Mouse (Mus musculus) hindbrain, embryonic 14.5 days (tissue): ENCODE data around the gene C4b. TPM values are rescaled to one million over a fixed set of nuclear protein-coding genes. Genes with fewer than 3 reads are reported as not detected.
"Not testable (repeated sequence)": the region's sequence is repeated elsewhere in the genome, so short reads cannot be mapped to it uniquely, and the experiment has no call there.

ENCODE experiments used
- ATAC-seq: fragments of 200-750 bp; cut with Nextera tagmentation; 2 replicates; pipeline ENCODE4 v1.8.0; 2017; ENCODE audit warnings: moderate number of reproducible peaks, mild to moderate bottlenecking, moderate TSS enrichment, moderate library complexity; ENCODE audit not compliant: low FRiP score
- DNase-seq: peaks from one replicate; pipeline ENCODE4 v3.0.0-alpha.2; 2015; ENCODE audit warnings: low spot score
- H3K27ac ChIP-seq: fragments of 300-500 bp; sonication (generic); 2 replicates; pipeline ENCODE4 v1.5.1; 2014; ENCODE audit warnings: mild to moderate bottlenecking, moderate library complexity
- H3K27me3 ChIP-seq: fragments of 300-500 bp; sonication (generic); 2 replicates; pipeline ENCODE4 v1.6.1; 2014; ENCODE audit warnings: mild to moderate bottlenecking, low read length, mixed read lengths; ENCODE audit not compliant: control insufficient read depth, insufficient read depth
- H3K36me3 ChIP-seq: fragments of 300-500 bp; sonication (generic); replicated peaks from 2 replicates; pipeline ENCODE4 v1.6.1; 2014; ENCODE audit not compliant: control insufficient read depth, insufficient read depth
- H3K4me1 ChIP-seq: fragments of 300-500 bp; sonication (generic); replicated peaks from 2 replicates; pipeline ENCODE4 v1.6.1; 2014; ENCODE audit warnings: antibody characterized with exemption, low read length, mixed read lengths; ENCODE audit not compliant: control insufficient read depth, insufficient read depth
- H3K4me2 ChIP-seq: fragments of 300-500 bp; sonication (generic); replicated peaks from 2 replicates; pipeline ENCODE4 v1.6.1; 2014; ENCODE audit warnings: mild to moderate bottlenecking, moderate library complexity
- H3K4me3 ChIP-seq: fragments of 300-500 bp; sonication (generic); replicated peaks from 2 replicates; pipeline ENCODE4 v1.5.1; 2014; ENCODE audit warnings: mild to moderate bottlenecking, low read length
- H3K9ac ChIP-seq: fragments of 300-500 bp; sonication (generic); 2 replicates; pipeline ENCODE4 v1.6.1; 2014
- H3K9me3 ChIP-seq: fragments of 300-500 bp; sonication (generic); 2 replicates; pipeline ENCODE4 v1.6.1; 2016; ENCODE audit warnings: low read length; ENCODE audit not compliant: control insufficient read depth
- WGBS: fragments of 180-500 bp; shearing (Covaris S2); extraction: QIAGEN DNeasy Blood & Tissue Kit; methylation state at CpG from one replicate; pipeline ENCODE4 v1.1.7; 2014; 5-methylcytosine and 5-hydroxymethylcytosine counted together
- polyA plus RNA-seq: library from polyadenylated mRNA; unstranded; fragments of >200 nt; fragmentation: Nextera tagmentation; extraction: Ambion mirVana; gene quantifications from 2 replicates; pipeline ENCODE4 v1.2.1, GENCODE M21; 2014

The C4b gene
- polyA plus RNA-seq: 0.22 TPM in 1 of 2 replicates, not detected in the other

- 86% methylated on average over 7 of the region's 7 CpGs for WGBS
- H3K4me2 ChIP-seq: no peak within 1 kb of the TSS
- H3K4me1 ChIP-seq: no peaks in the 10 kb centered on the region
- H3K4me3 ChIP-seq: no peak within 1 kb of the TSS
- DNase-seq (no peak), ATAC-seq (no peak)
- H3K36me3 ChIP-seq: no peaks in the 10 kb centered on the region
- no peak within 1 kb of the TSS for H3K9ac ChIP-seq
- H3K27me3 ChIP-seq: no peaks in the 10 kb centered on the region
- no peak within 1 kb of the TSS for H3K27ac ChIP-seq
- H3K9me3 ChIP-seq: peaks cover under 1% of the 10 kb centered on the region; the same call in 1 of the 2 replicates
These were observed at the start of gene C4b for GRCm38 (mm10) chr17:34743719-34744118. C4b (minus strand) TSS chr17:34743882.

- no peaks in the 10 kb centered on the region for H3K36me3 ChIP-seq
- H3K4me1 ChIP-seq: no peaks in the 10 kb centered on the region
- DNase-seq: no peak
- H3K27ac ChIP-seq: no peak overlapping the region
- 0 out of 2 replicates have a peak, but pooled peaks cover 6% of the 10 kb centered on the region for H3K9me3 ChIP-seq
- no peak overlapping the region for H3K4me2 ChIP-seq
- no peak overlapping the region for H3K4me3 ChIP-seq
- WGBS: 81% methylated on average over 9 of the region's 9 CpGs
- H3K9ac ChIP-seq: no peak overlapping the region
- ATAC-seq: no peak
- H3K27me3 ChIP-seq: no peaks in the 10 kb centered on the region
These were observed 34.1 kb upstream of the C4b start for GRCm38 (mm10) chr17:34777680-34778325.

- Histone ChIP-seq H3K27ac (no peak overlapping the region), H3K36me3 (no peaks in the 10 kb centered on the region), H3K4me2 (no peak overlapping the region), H3K4me1 (no peaks in the 10 kb centered on the region), H3K9ac (no peak overlapping the region), H3K9me3 (no peaks in the 10 kb centered on the region), H3K27me3 (no peaks in the 10 kb centered on the region), H3K4me3 (no peak overlapping the region)
- no peak for ATAC-seq
- 84% methylated on average over 3 of the region's 3 CpGs for WGBS
- no peak for DNase-seq
These were observed 17.8 kb upstream of the C4b start for GRCm38 (mm10) chr17:34761471-34761870.

- H3K4me1 ChIP-seq: no peaks in the 10 kb centered on the region
- H3K36me3 ChIP-seq: no peaks in the 10 kb centered on the region
- no peak overlapping the region for H3K4me3 ChIP-seq
- H3K4me2 ChIP-seq: no peak overlapping the region
- 82% methylated on average over 5 of the region's 5 CpGs for WGBS
- no peak overlapping the region for H3K27ac ChIP-seq
- H3K9me3 ChIP-seq: peaks cover 7% of the 10 kb centered on the region; the same call in 1 of the 2 replicates
- H3K9ac ChIP-seq: no peak overlapping the region
- DNase-seq (no peak), ATAC-seq (no peak)
- no peaks in the 10 kb centered on the region for H3K27me3 ChIP-seq
These were observed 2.8 kb upstream of the C4b start for GRCm38 (mm10) chr17:34746531-34746930.

GRCm38 (mm10) chr17:34745166-34745565, 1.5 kb upstream of the C4b start:
- not testable (repeated sequence) for H3K27me3 ChIP-seq, H3K4me1 ChIP-seq, DNase-seq, H3K9me3 ChIP-seq, H3K27ac ChIP-seq, H3K4me2 ChIP-seq, ATAC-seq, H3K36me3 ChIP-seq, H3K9ac ChIP-seq, H3K4me3 ChIP-seq
- 91% methylated on average over 4 of the region's 4 CpGs for WGBS

GRCm38 (mm10) chr17:34744611-34745010, 929 bp upstream of the C4b start:
- not testable (repeated sequence) for H3K36me3 ChIP-seq, H3K27ac ChIP-seq, H3K9ac ChIP-seq, H3K4me2 ChIP-seq, H3K9me3 ChIP-seq, H3K27me3 ChIP-seq, DNase-seq, H3K4me1 ChIP-seq, H3K4me3 ChIP-seq, ATAC-seq
- 87% methylated on average over 6 of the region's 6 CpGs for WGBS

- WGBS: 82% methylated on average over 6 of the region's 6 CpGs
- DNase-seq: no peak
- no peak overlapping the region for H3K27ac ChIP-seq
These were observed 524 bp upstream of the C4b start for GRCm38 (mm10) chr17:34744206-34744605.

GRCm38 (mm10) chr17:34740280-34740679, 3.4 kb downstream of the C4b start:
- Histone ChIP-seq H3K4me2 (no peak overlapping the region), H3K27me3 (no peaks in the 10 kb centered on the region), H3K9ac (no peak overlapping the region), H3K27ac (no peak overlapping the region), H3K4me1 (no peaks in the 10 kb centered on the region), H3K4me3 (no peak overlapping the region), H3K9me3 (no peaks in the 10 kb centered on the region), H3K36me3 (no peaks in the 10 kb centered on the region)
- no peak for ATAC-seq
- no peak for DNase-seq
- 75% methylated on average over 4 of the region's 4 CpGs for WGBS

More at GRCm38 (mm10) chr17:34744206-34744605, 524 bp upstream of the C4b start:
- Histone ChIP-seq H3K36me3 (no peaks in the 10 kb centered on the region), H3K9ac (no peak overlapping the region), H3K27me3 (no peaks in the 10 kb centered on the region), H3K4me3 (no peak overlapping the region), H3K9me3 (peaks cover 5% of the 10 kb centered on the region; the same call in 1 of the 2 replicates), H3K4me2 (no peak overlapping the region), H3K4me1 (no peaks in the 10 kb centered on the region)
- no peak for ATAC-seq

- not testable (repeated sequence) for H3K9ac ChIP-seq, H3K27ac ChIP-seq, H3K4me1 ChIP-seq, H3K4me2 ChIP-seq, H3K9me3 ChIP-seq, H3K4me3 ChIP-seq, H3K27me3 ChIP-seq, DNase-seq, H3K36me3 ChIP-seq, ATAC-seq
- WGBS: 90% methylated on average over 7 of the region's 7 CpGs
These were observed 4.0 kb downstream of the C4b start for GRCm38 (mm10) chr17:34739708-34740107.
